Mouse (Mus musculus) CH12.LX (cell line): ENCODE data around the gene Tbx3. TPM values are rescaled to one million over a fixed set of nuclear protein-coding genes. Genes with fewer than 3 reads are reported as not detected.

Experiments
- DNase-seq: peaks from one replicate; pipeline ENCODE4 v3.0.0-alpha.2; 2013; ENCODE audit errors: extremely low read depth
- H3K27ac ChIP-seq: 2 replicates; pipeline ENCODE4 v1.5.1; 2012; ENCODE audit warnings: low read depth, mild to moderate bottlenecking, control low read depth, moderate library complexity; ENCODE audit not compliant: insufficient read depth
- H3K27me3 ChIP-seq: replicated peaks from 2 replicates; pipeline ENCODE3; 2012; ENCODE audit warnings: inconsistent platforms
- H3K36me3 ChIP-seq, 2 experiments: replicated peaks in 1 of 2; 2 replicates each; pipeline versions ENCODE3 to v1.6.1; 2012; ENCODE audit warnings: inconsistent platforms in 1 of 2, low read length in 1 of 2, mild to moderate bottlenecking in 1 of 2, mixed read lengths in 1 of 2, moderate library complexity in 1 of 2; ENCODE audit not compliant: control insufficient read depth in 1 of 2, insufficient read depth in 1 of 2
- H3K4me1 ChIP-seq, 2 experiments: 2 replicates each; pipeline ENCODE4 v1.6.1; 2012; ENCODE audit warnings: inconsistent platforms in 1 of 2, moderate library complexity in 1 of 2; ENCODE audit not compliant: insufficient read depth in 2 of 2, control insufficient read depth in 1 of 2
- H3K4me2 ChIP-seq: 2 replicates; pipeline ENCODE4 v1.6.1; 2012; ENCODE audit warnings: low read depth, mild to moderate bottlenecking, control low read depth; ENCODE audit not compliant: poor library complexity, insufficient read depth, severe bottlenecking
- H3K4me3 ChIP-seq, 3 experiments: fragments of 150-350 bp in 1 of 3; sonication (generic) in 1 of 3; replicated peaks in 1 of 3; 2 replicates each; pipeline versions ENCODE3 to v1.5.1; 2011 to 2012; ENCODE audit warnings: low read depth in 2 of 3, low read length in 2 of 3, mild to moderate bottlenecking in 2 of 3, moderate library complexity in 2 of 3, control low read depth in 1 of 3, improper control_type of control experiment in 1 of 3, inconsistent platforms in 1 of 3, mixed read lengths in 1 of 3; ENCODE audit not compliant: poor library complexity in 1 of 3
- H3K79me2 ChIP-seq: replicated peaks from 2 replicates; pipeline ENCODE4 v1.6.1; 2012; ENCODE audit warnings: mild to moderate bottlenecking, moderate library complexity; ENCODE audit not compliant: control insufficient read depth, poor library complexity, insufficient read depth, severe bottlenecking; ENCODE audit errors: extremely low read depth
- H3K9ac ChIP-seq: 2 replicates; pipeline ENCODE4 v1.6.1; 2012; ENCODE audit warnings: low read depth, mild to moderate bottlenecking, control low read depth, moderate library complexity; ENCODE audit not compliant: insufficient read depth
- H3K9me3 ChIP-seq: replicated peaks from 2 replicates; pipeline ENCODE3; 2012; ENCODE audit warnings: low read length, inconsistent platforms, mixed read lengths
- CHD1 ChIP-seq: IDR thresholded peaks from 2 replicates; pipeline ENCODE4 v1.6.1; 2012; ENCODE audit warnings: low read depth, low read length, improper control_type of control experiment, inconsistent platforms
- CTCF ChIP-seq, 2 experiments: IDR thresholded peaks in 1 of 2; conservative IDR thresholded peaks in 1 of 2; 2 replicates each; pipeline ENCODE4 v1.5.1; 2011 to 2012; ENCODE audit warnings: low read depth in 2 of 2, low read length in 2 of 2, improper control_type of control experiment in 1 of 2, inconsistent platforms in 1 of 2, mild to moderate bottlenecking in 1 of 2, moderate library complexity in 1 of 2
- ELF1 ChIP-seq: IDR thresholded peaks from 2 replicates; pipeline ENCODE4 v1.6.1; 2014; ENCODE audit warnings: low read depth, mild to moderate bottlenecking, inconsistent platforms, low read length, improper control_type of control experiment
- HCFC1 ChIP-seq: IDR thresholded peaks from 2 replicates; pipeline ENCODE4 v1.6.1; 2012; ENCODE audit warnings: low read depth, mild to moderate bottlenecking, inconsistent platforms, low read length, improper control_type of control experiment
- IRF4 ChIP-seq: IDR thresholded peaks from 2 replicates; pipeline ENCODE4 v1.6.1; 2014; ENCODE audit warnings: low read depth, mild to moderate bottlenecking, inconsistent platforms, low read length, improper control_type of control experiment
- JUN ChIP-seq: IDR thresholded peaks from 2 replicates; pipeline ENCODE4 v1.6.1; 2011; ENCODE audit warnings: low read depth, mild to moderate bottlenecking, low read length, improper control_type of control experiment, moderate library complexity; ENCODE audit not compliant: insufficient read depth
- JUND ChIP-seq: conservative IDR thresholded peaks from 2 replicates; pipeline ENCODE4 v1.6.1; 2011; ENCODE audit warnings: low read depth, low read length, improper control_type of control experiment
- MAFK ChIP-seq: IDR thresholded peaks from 2 replicates; pipeline ENCODE4 v1.6.1; 2011; ENCODE audit warnings: low read length, improper control_type of control experiment; ENCODE audit not compliant: insufficient replicate concordance
- MAZ ChIP-seq: IDR thresholded peaks from 2 replicates; pipeline ENCODE4 v1.6.1; 2012; ENCODE audit warnings: low read depth, mild to moderate bottlenecking, inconsistent platforms, low read length, improper control_type of control experiment, moderate library complexity
- MEF2A ChIP-seq: IDR thresholded peaks from 2 replicates; pipeline ENCODE4 v1.6.1; 2014; ENCODE audit warnings: low read depth, mild to moderate bottlenecking, inconsistent platforms, low read length, improper control_type of control experiment, borderline replicate concordance
- NELFE ChIP-seq: IDR thresholded peaks from 2 replicates; pipeline ENCODE4 v1.6.1; 2011; ENCODE audit warnings: low read depth, low read length, improper control_type of control experiment
- NRF1 ChIP-seq: IDR thresholded peaks from 2 replicates; pipeline ENCODE4 v1.6.1; 2014; ENCODE audit warnings: low read depth, mild to moderate bottlenecking, inconsistent platforms, low read length, improper control_type of control experiment, moderate library complexity
- POLR2A ChIP-seq: IDR thresholded peaks from 2 replicates; pipeline ENCODE4 v1.6.1; 2011; ENCODE audit warnings: low read depth, mild to moderate bottlenecking, improper control_type of control experiment, low read length
- POLR2AphosphoS2 ChIP-seq: IDR thresholded peaks from 2 replicates; pipeline ENCODE4 v1.6.1; 2011; ENCODE audit warnings: low read depth, low read length, improper control_type of control experiment
- SMC3 ChIP-seq: IDR thresholded peaks from 2 replicates; pipeline ENCODE4 v1.6.1; 2011; ENCODE audit warnings: low read depth, low read length, improper control_type of control experiment
- TBP ChIP-seq: conservative IDR thresholded peaks from 2 replicates; pipeline ENCODE4 v1.6.1; 2011; ENCODE audit warnings: low read depth, low read length, improper control_type of control experiment
- UBTF ChIP-seq: IDR thresholded peaks from 2 replicates; pipeline ENCODE4 v1.6.1; 2012; ENCODE audit warnings: low read depth, mild to moderate bottlenecking, inconsistent platforms, low read length, improper control_type of control experiment, moderate library complexity
- USF1 ChIP-seq: IDR thresholded peaks from 2 replicates; pipeline ENCODE4 v1.6.1; 2014; ENCODE audit warnings: low read depth, mild to moderate bottlenecking, inconsistent platforms, low read length, improper control_type of control experiment
- USF2 ChIP-seq: conservative IDR thresholded peaks from 2 replicates; pipeline ENCODE4 v1.6.1; 2011; ENCODE audit warnings: low read depth, low read length, improper control_type of control experiment
- ZC3H11A ChIP-seq: IDR thresholded peaks from 2 replicates; pipeline ENCODE4 v1.6.1; 2012; ENCODE audit warnings: low read depth, mild to moderate bottlenecking, inconsistent platforms, low read length, improper control_type of control experiment
- dilution Hi-C: fragments of 300-500 bp; cut with MboI; formaldehyde crosslinking; loops from 2 replicates; pipeline ENCODE4 v1.14.3; 2020; ENCODE audit warnings: low sequenced_read_pairs; ENCODE audit not compliant: extremely low pct_unique_long_range_greater_than_20kb, extremely low pct_ligation_motif_present
- in situ Hi-C: fragments of 300-500 bp; cut with MboI; formaldehyde crosslinking; loops from 3 replicates; pipeline ENCODE4 v1.14.3; 2019; ENCODE audit warnings: low sequenced_read_pairs, low pct_ligation_motif_present, low pct_unique_long_range_greater_than_20kb, mixed read lengths
- polyA plus RNA-seq: library from polyadenylated mRNA; unstranded; fragments of >175 nt; gene quantifications from 2 replicates; pipeline ENCODE4 v1.2.1, GENCODE M21; 2012; ENCODE audit warnings: low read depth; ENCODE audit not compliant: insufficient read length
- total RNA-seq, 2 experiments: library from RNA; depleted of rRNA; stranded (reverse); fragments of 300-350 nt in 1 of 2; fragments of >200 nt in 1 of 2; gene quantifications; 2 replicates each; pipeline ENCODE4 v1.2.3; 2012 to 2014

Tbx3 gene
- total and polyA plus RNA-seq, 3 experiments, result not detected

GRCm38 (mm10) chr5:119686199-119686964 is 15.9 kb downstream of the Tbx3 start:
- no peak for TF ChIP-seq MEF2A
- TF ChIP-seq USF1, result no peak
- TF ChIP-seq NRF1, result no peak
- no peak for TF ChIP-seq ZC3H11A
- no peaks in the 10 kb centered on the region for H3K36me3 ChIP-seq
- no peak for DNase-seq
- dilution Hi-C loops, result no loop called here
- no peak overlapping the region for H3K27ac ChIP-seq
- H3K9ac ChIP-seq, result no peak overlapping the region
- H3K4me2 ChIP-seq, result no peak overlapping the region
- H3K9me3 ChIP-seq, result peaks cover 76% of the 10 kb centered on the region
- in situ Hi-C loops, result loop anchor here (25.0 kb wide), 1 partner anchor 799 kb away; no protein-coding TSS in a partner anchor
- no peaks in the 10 kb centered on the region for H3K27me3 ChIP-seq
- no peak overlapping the region for H3K4me3 ChIP-seq
- no peaks in the 10 kb centered on the region for H3K4me1 ChIP-seq
- H3K79me2 ChIP-seq, result no peaks in the 10 kb centered on the region

DNA sequence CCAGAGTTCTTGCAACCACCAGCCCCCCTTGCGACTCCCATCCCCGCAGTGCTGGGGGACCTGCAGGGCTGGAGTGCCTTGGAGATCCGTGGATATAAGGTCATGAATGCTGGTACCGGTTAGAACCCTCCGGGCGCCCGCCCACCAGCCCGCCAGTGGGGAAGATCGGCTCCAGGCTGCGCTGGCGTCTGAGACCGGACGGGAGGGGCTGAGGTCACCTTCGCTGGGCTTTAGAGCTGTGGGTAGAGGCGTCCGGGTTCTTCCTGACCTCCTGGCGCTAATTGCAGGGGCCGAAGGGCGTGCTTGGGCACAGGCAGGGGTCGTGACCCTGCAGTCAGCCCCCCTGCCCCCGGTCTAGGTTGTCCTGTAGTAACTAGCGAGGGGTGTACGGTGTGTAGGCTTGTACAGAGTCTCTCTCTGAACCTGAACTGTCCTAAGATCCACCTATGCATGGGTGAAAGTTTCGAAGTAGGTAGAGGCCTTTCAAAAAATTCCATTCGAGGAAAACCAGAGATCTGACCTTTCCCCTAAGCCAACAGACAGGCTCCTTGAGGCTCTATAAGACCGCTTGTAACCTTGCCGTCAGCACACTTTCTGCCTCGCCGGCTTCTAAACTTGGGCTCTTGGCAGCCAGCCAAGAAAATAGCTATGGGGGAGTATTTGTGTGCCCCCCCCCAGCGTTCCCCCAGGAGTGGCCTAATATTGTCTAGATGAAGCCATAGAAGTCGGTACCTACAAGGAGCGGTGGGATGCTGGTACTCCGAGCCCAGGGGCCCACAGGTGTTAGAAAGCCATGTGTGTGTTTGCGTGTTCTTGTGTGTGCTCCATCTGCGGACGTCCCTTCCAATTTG is 16.8 kb downstream of the Tbx3 start:
- Histone ChIP-seq H3K27ac (no peak overlapping the region), H3K4me2 (no peak overlapping the region), H3K4me1 (no peaks in the 10 kb centered on the region), H3K27me3 (no peaks in the 10 kb centered on the region), H3K4me3 (no peak overlapping the region), H3K9me3 (peaks cover 77% of the 10 kb centered on the region), H3K79me2 (no peaks in the 10 kb centered on the region), H3K9ac (no peak overlapping the region), H3K36me3 (no peaks in the 10 kb centered on the region)
- dilution Hi-C loops, result no loop called here
- no peak for TF ChIP-seq POLR2A
- no peak for TF ChIP-seq MEF2A
- no peak for DNase-seq
- in situ Hi-C loops, result loop anchor here (25.0 kb wide), 1 partner anchor 800 kb away; no protein-coding TSS in a partner anchor

DNA sequence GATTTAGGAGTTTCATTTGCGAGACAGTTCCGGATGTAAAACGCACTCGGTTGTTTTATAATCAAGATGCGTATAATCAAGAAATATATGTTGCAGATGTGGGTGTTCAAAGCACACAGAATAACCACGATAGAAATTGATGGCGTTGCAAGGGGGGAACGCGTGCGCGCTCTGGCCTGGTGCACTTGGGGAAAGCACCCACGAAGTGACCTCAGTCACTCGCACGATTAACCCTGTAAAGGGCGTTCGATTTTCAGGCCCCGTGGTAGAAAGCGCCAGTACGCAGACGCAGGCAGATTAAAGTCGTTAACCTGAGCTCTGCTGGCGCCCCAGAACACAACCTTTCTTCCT is 17.4 kb downstream of the Tbx3 start:
- Histone ChIP-seq H3K9ac (no peak overlapping the region), H3K9me3 (peaks cover 76% of the 10 kb centered on the region), H3K27me3 (no peaks in the 10 kb centered on the region), H3K4me1 (no peaks in the 10 kb centered on the region), H3K27ac (no peak overlapping the region), H3K4me3 (no peak overlapping the region), H3K36me3 (no peaks in the 10 kb centered on the region), H3K4me2 (no peak overlapping the region), H3K79me2 (no peaks in the 10 kb centered on the region)
- TF ChIP-seq JUN (no peak), CTCF (conservative IDR thresholded peaks at IDR 0.05 in 1 of 2, IDR thresholded peaks at IDR 0.05 in 1 of 2; ENCODE audit: low read depth in 2 of 2, low read length in 2 of 2) (no peak), JUND (no peak), TBP (no peak), SMC3 (no peak), MAZ (no peak), MAFK (no peak), ELF1 (no peak), USF2 (no peak), POLR2AphosphoS2 (no peak), IRF4 (no peak), HCFC1 (no peak), NRF1 (no peak), CHD1 (no peak), POLR2A (no peak), NELFE (no peak), UBTF (no peak)
- no peak for DNase-seq
- in situ Hi-C loops (loop anchor here (25.0 kb wide), 1 partner anchor 801 kb away; no protein-coding TSS in a partner anchor), dilution Hi-C loops (no loop called here)
